Mouse (Mus musculus): ENCODE measurements at regions not wholly inside any gene's neighbourhood (a gene's known extent, or its start where the extent isn't known, plus 50 kb on each side); places are given as distances from the start of the nearest gene placed in this dataset.
"Not testable (repeated sequence)": the region's sequence is repeated elsewhere in the genome, so short reads cannot be mapped to it uniquely, and the experiment has no call there.

- not testable (repeated sequence) for TF ChIP-seq CTCF, EP300 (IDR thresholded peaks at IDR 0.05; ENCODE audit: low read depth)
Observed at GRCm38 (mm10) chr6:67754102-67754501, 218.5 kb upstream of the Tacstd2 start.
